Mouse (Mus musculus) embryonic facial prominence, embryonic 14.5 days (tissue): ENCODE results near the gene Tgm1. TPM values are rescaled to one million over a fixed set of nuclear protein-coding genes. Genes with fewer than 3 reads are reported as not detected.

Source experiments
- ATAC-seq: fragments of 200-750 bp; cut with Nextera tagmentation; 2 replicates; pipeline ENCODE4 v1.8.0; 2017; ENCODE audit warnings: low read depth, moderate number of reproducible peaks, moderate TSS enrichment
- DNase-seq: peaks from one replicate; pipeline ENCODE4 v3.0.0-alpha.2; 2015; ENCODE audit warnings: low spot score
- H3K27ac ChIP-seq: fragments of 300-500 bp; sonication (generic); replicated peaks from 2 replicates; pipeline ENCODE4 v1.5.1; 2014; ENCODE audit warnings: low read depth, mild to moderate bottlenecking, low read length, moderate library complexity
- H3K27me3 ChIP-seq: fragments of 300-500 bp; sonication (generic); replicated peaks from 2 replicates; pipeline ENCODE4 v1.6.1; 2014; ENCODE audit warnings: low read length; ENCODE audit not compliant: control insufficient read depth, insufficient read depth
- H3K36me3 ChIP-seq: fragments of 300-500 bp; sonication (generic); 2 replicates; pipeline ENCODE4 v1.6.1; 2014; ENCODE audit warnings: low read length, mixed read lengths; ENCODE audit not compliant: control insufficient read depth, insufficient read depth
- H3K4me1 ChIP-seq: fragments of 300-500 bp; sonication (generic); 2 replicates; pipeline ENCODE4 v1.6.1; 2014; ENCODE audit warnings: antibody characterized with exemption, low read length; ENCODE audit not compliant: control insufficient read depth, insufficient read depth
- H3K4me2 ChIP-seq: fragments of 300-500 bp; sonication (generic); 2 replicates; pipeline ENCODE4 v1.6.1; 2014; ENCODE audit warnings: low read depth, mild to moderate bottlenecking, low read length, moderate library complexity, mixed read lengths
- H3K4me3 ChIP-seq: fragments of 300-500 bp; sonication (generic); 2 replicates; pipeline ENCODE4 v1.5.1; 2014; ENCODE audit warnings: low read depth, mild to moderate bottlenecking, low read length
- H3K9ac ChIP-seq: fragments of 300-500 bp; sonication (generic); 2 replicates; pipeline ENCODE4 v1.6.1; 2014; ENCODE audit warnings: low read depth, mild to moderate bottlenecking, low read length, moderate library complexity, mixed read lengths
- H3K9me3 ChIP-seq: fragments of 300-500 bp; sonication (generic); 2 replicates; pipeline ENCODE4 v1.6.1; 2016; ENCODE audit warnings: low read length; ENCODE audit not compliant: control insufficient read depth
- WGBS: fragments of 180-500 bp; shearing (Covaris S2); extraction: QIAGEN DNeasy Blood & Tissue Kit; methylation state at CpG from one replicate; pipeline ENCODE4 v1.1.7; 2014; 5-methylcytosine and 5-hydroxymethylcytosine counted together
- polyA plus RNA-seq: library from polyadenylated mRNA; unstranded; fragments of >200 nt; fragmentation: Nextera tagmentation; extraction: Ambion mirVana; gene quantifications from 2 replicates; pipeline ENCODE4 v1.2.1, GENCODE M21; 2014

Gene Tgm1
- polyA plus RNA-seq, 1 experiment from 2014 or later: 8.0 TPM

DNA sequence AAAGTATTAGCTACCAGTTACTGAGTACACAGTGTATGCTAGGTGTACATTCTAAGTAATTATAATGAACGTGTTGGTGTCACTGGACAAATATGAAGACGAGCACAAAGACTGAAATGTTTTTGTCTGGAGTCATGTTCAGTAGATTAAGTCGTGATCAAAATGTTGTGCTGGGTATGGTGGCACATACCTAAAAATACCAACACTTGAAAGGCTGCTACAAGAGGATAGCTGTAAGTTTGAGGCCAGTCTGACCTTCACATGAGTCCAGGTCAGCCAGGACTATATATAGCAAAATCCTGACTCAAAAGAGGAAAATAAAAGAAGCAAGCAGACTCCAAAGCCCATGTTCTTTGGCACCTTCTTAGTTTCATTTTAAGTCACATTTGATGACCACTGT is 56.8 kb downstream of the Tgm1 start:
- H3K27ac ChIP-seq: no peak overlapping the region
- ATAC-seq: no peak
- H3K4me3 ChIP-seq: no peak overlapping the region
- no peak overlapping the region for H3K9ac ChIP-seq
- H3K27me3 ChIP-seq: no peaks in the 10 kb centered on the region
- WGBS: 85% methylated on average over 3 of the region's 3 CpGs
- peaks cover 13% of the 10 kb centered on the region; the same call in 1 of the 2 replicates for H3K4me1 ChIP-seq
- H3K4me2 ChIP-seq: no peak overlapping the region
- peaks cover 17% of the 10 kb centered on the region for H3K36me3 ChIP-seq
- no peaks in the 10 kb centered on the region for H3K9me3 ChIP-seq
- no peak for DNase-seq

GRCm38 (mm10) chr14:55651528-55651927 is 62.2 kb downstream of the Tgm1 start:
- H3K9ac ChIP-seq: no peak overlapping the region
- no peak overlapping the region for H3K27ac ChIP-seq
- DNase-seq (no peak), ATAC-seq (no peak)
- H3K4me2 ChIP-seq: no peak overlapping the region
- H3K27me3 ChIP-seq: no peaks in the 10 kb centered on the region
- WGBS: 90% methylated on average over 7 of the region's 7 CpGs
- H3K9me3 ChIP-seq: no peaks in the 10 kb centered on the region
- no peaks in the 10 kb centered on the region for H3K4me1 ChIP-seq
- H3K36me3 ChIP-seq: peaks cover 2% of the 10 kb centered on the region; the same call in 1 of the 2 replicates
- H3K4me3 ChIP-seq: no peak overlapping the region

Other genes with a start within 250 kb of the Tgm1 start
- gene Dhrs4, start 235.2 kb downstream of the Tgm1 start, polyA plus RNA-seq: 46.9 and 47.4 TPM in 2 replicates
- gene Carmil3, start 223.3 kb downstream of the Tgm1 start, polyA plus RNA-seq: 3.4 and 3.9 TPM in 2 replicates
- 3.7 and 5.2 TPM in 2 replicates for gene Cpne6, start 203.5 kb downstream of the Tgm1 start, polyA plus RNA-seq
- not detected in 2 replicates for gene Nrl, start 188.9 kb downstream of the Tgm1 start, polyA plus RNA-seq
- gene Pck2, start 173.7 kb downstream of the Tgm1 start, polyA plus RNA-seq: 28.1 and 32.7 TPM in 2 replicates
- 55.1 and 57.7 TPM in 2 replicates for gene Dcaf11, start 153.9 kb downstream of the Tgm1 start, polyA plus RNA-seq
- 1.1 and 1.2 TPM in 2 replicates for gene A730061H03Rik, start 153.5 kb downstream of the Tgm1 start, polyA plus RNA-seq
- 36.5 and 46.9 TPM in 2 replicates for gene Fitm1, start 138.3 kb downstream of the Tgm1 start, polyA plus RNA-seq
- 119 and 123 TPM in 2 replicates for gene Psme1, start 135.8 kb downstream of the Tgm1 start, polyA plus RNA-seq
- 9.9 and 12.6 TPM in 2 replicates for gene Emc9, start 128.6 kb downstream of the Tgm1 start, polyA plus RNA-seq
- gene Psme2, start 122.8 kb downstream of the Tgm1 start, polyA plus RNA-seq: 249 TPM in 2 replicates
- gene Rnf31, start 122.2 kb downstream of the Tgm1 start, polyA plus RNA-seq: 11.7 and 13.7 TPM in 2 replicates
- gene Irf9, start 110.4 kb downstream of the Tgm1 start, polyA plus RNA-seq: 10.8 and 12.1 TPM in 2 replicates
- 2.0 and 2.3 TPM in 2 replicates for gene Rec8, start 95.9 kb downstream of the Tgm1 start, polyA plus RNA-seq
- gene Ipo4, start 78.0 kb downstream of the Tgm1 start, polyA plus RNA-seq: 127 and 134 TPM in 2 replicates
- gene Gm49378, start 76.0 kb downstream of the Tgm1 start, polyA plus RNA-seq: 0.79 and 2.8 TPM in 2 replicates
- 106 and 108 TPM in 2 replicates for gene Tm9sf1, start 70.1 kb downstream of the Tgm1 start, polyA plus RNA-seq
- 0.97 and 1.0 TPM in 2 replicates for gene Tssk4, start 63.7 kb downstream of the Tgm1 start, polyA plus RNA-seq
- 42.6 and 48.3 TPM in 2 replicates for gene Mdp1, start 53.4 kb downstream of the Tgm1 start, polyA plus RNA-seq
- 49.6 and 54.8 TPM in 2 replicates for gene Gmpr2, start 42.0 kb downstream of the Tgm1 start, polyA plus RNA-seq
- gene Nedd8, start 41.8 kb downstream of the Tgm1 start, polyA plus RNA-seq: 524 and 534 TPM in 2 replicates
- gene Tinf2, start 32.1 kb downstream of the Tgm1 start, polyA plus RNA-seq: 32.2 and 36.2 TPM in 2 replicates
- 20.7 and 20.9 TPM in 2 replicates for gene Rabggta, start 8.3 kb upstream of the Tgm1 start, polyA plus RNA-seq
- gene Dhrs1, start 31.8 kb upstream of the Tgm1 start, polyA plus RNA-seq: 76.5 and 83.8 TPM in 2 replicates
- 32.6 and 36.9 TPM in 2 replicates for gene Nop9, start 31.8 kb upstream of the Tgm1 start, polyA plus RNA-seq
- 0.33 and 0.59 TPM in 2 replicates for gene Cideb, start 44.5 kb upstream of the Tgm1 start, polyA plus RNA-seq
- gene Ltb4r2, start 47.5 kb upstream of the Tgm1 start, polyA plus RNA-seq: 0.47 and 0.51 TPM in 2 replicates
- gene Ltb4r1, start 52.0 kb upstream of the Tgm1 start, polyA plus RNA-seq: 0.24 and 0.56 TPM in 2 replicates
- 13.4 and 16.2 TPM in 2 replicates for gene Adcy4, start 70.2 kb upstream of the Tgm1 start, polyA plus RNA-seq
- gene Ripk3, start 74.9 kb upstream of the Tgm1 start, polyA plus RNA-seq: 32.0 and 35.3 TPM in 2 replicates
- 56.5 and 74.7 TPM in 2 replicates for gene Nfatc4, start 109.2 kb upstream of the Tgm1 start, polyA plus RNA-seq
- 15.6 and 19.5 TPM in 2 replicates for gene Nynrin, start 140.1 kb upstream of the Tgm1 start, polyA plus RNA-seq
- gene Cbln3, start 170.5 kb upstream of the Tgm1 start, polyA plus RNA-seq: 0.25 and 0.50 TPM in 2 replicates
- 9.1 and 9.7 TPM in 2 replicates for gene Khnyn, start 171.0 kb upstream of the Tgm1 start, polyA plus RNA-seq
- 56.9 and 71.5 TPM in 2 replicates for gene Sdr39u1, start 186.4 kb upstream of the Tgm1 start, polyA plus RNA-seq
- gene Cma1, start 230.7 kb upstream of the Tgm1 start, polyA plus RNA-seq: 129 and 233 TPM in 2 replicates
- gene Cma2, start 237.1 kb upstream of the Tgm1 start, polyA plus RNA-seq: 0.21 TPM in 1 of 2 replicates, not detected in the other